Comparison of ENCODE assay signal across 8 mouse cellular contexts in the genomic region with DNA sequence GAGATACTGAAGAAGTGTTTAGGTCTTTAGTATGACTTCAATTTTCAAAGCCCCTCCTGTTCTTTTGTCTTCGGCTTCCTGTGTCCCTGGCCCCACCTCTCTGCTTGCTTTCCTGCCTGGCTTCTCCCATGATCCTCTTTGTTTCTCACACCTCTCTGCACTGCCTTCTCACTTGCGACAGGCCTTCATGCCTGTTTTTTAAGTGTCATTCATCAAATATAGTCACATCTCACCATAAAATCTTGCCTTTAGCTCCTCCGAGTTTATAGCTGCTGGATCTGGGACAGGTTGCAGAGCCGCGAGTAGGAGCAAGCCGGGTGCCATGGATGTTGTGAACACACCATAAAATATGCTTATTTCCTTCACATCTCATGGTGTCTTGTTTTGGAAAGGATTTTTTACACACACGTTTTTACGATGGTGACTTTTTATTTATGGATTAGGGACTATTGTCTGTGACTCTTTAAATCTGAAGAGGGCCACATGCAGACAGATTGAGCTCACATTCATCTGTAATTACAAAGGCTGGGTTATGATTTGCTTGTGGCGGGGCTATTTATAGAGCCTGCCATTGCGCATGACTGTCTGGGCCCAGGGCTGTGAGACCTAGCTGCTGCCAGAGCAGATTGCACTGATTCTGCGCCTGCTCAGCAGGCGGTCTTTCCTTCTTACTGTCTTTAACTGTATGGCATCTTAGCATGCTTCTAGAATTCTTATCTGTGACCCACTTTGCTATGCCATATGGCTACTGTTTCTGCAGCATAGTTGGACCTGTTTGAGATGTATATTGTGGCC. TPM values are rescaled to one million over a fixed set of nuclear protein-coding genes. Genes with fewer than 3 reads are reported as not detected.
A peak's percentile ranks its signal among the peaks of the same experiment; 100 is the strongest.
DNase-seq lines count a peak whose midpoint lies in the region; ATAC-seq lines count a peak whose summit lies in the region.

No protein-coding gene starts in this region.

- H3K4me1 ChIP-seq in neural tube, embryonic 13.5 days (replicated peaks), result no peaks in the 10 kb centered on the region

- ATAC-seq in neural tube, embryonic 13.5 days (ENCODE audit: low read depth), result peak; percentile 40; the same call in 1 of the 2 replicates
- peak; percentile 92 for ATAC-seq in frontal cortex, adult (ENCODE audit: low TSS enrichment)
- no peak for ATAC-seq in megakaryocyte-erythroid progenitor cell, adult 5-6 weeks (replicated peaks; ENCODE audit: low FRiP score, low TSS enrichment, poor library complexity, severe bottlenecking)

- no peaks in the 10 kb centered on the region for H3K9me3 ChIP-seq in neural tube, embryonic 13.5 days

- H3K27ac ChIP-seq in neural tube, embryonic 13.5 days (replicated peaks), result no peak overlapping the region

- no peak overlapping the region for H3K4me3 ChIP-seq in neural tube, embryonic 13.5 days

- DNase-seq in neural tube, embryonic 10.5 days (ENCODE audit: extremely low spot score, low spot score), result no peak
- peak; percentile 57 for DNase-seq in layer of hippocampus, adult 9-10 months (ENCODE audit: low spot score)
- peak; percentile 28 for DNase-seq in retina, postnatal 7 days (ENCODE audit: low read depth, low spot score)
- DNase-seq in T-cell, adult 2 months (ENCODE audit: low spot score), result no peak
- DNase-seq in ovary, postnatal 10 days (ENCODE audit: low spot score), result no peak

- no peaks in the 10 kb centered on the region for H3K27me3 ChIP-seq in neural tube, embryonic 13.5 days

- no peaks in the 10 kb centered on the region for H3K36me3 ChIP-seq in neural tube, embryonic 13.5 days

- WGBS in neural tube, embryonic 13.5 days, result 75% methylated on average over 12 of the region's 12 CpGs

- H3K4me2 ChIP-seq in neural tube, embryonic 13.5 days, result no peak overlapping the region

- no peak overlapping the region for H3K9ac ChIP-seq in neural tube, embryonic 13.5 days

RNA-seq across cellular contexts. Expression of gene Dst, which starts 38.8 kb away (rescaled TPM):
- 41.3 and 44.4 TPM in 2 replicates for polyA plus RNA-seq in neural tube, embryonic 13.5 days (2015; fragmentation: Nextera tagmentation; extraction: Ambion mirVana)
- total RNA-seq in megakaryocyte-erythroid progenitor cell, adult 5-6 weeks (2014; fragmentation: Nextera tagmentation), result 2.1 and 7.9 TPM in 2 replicates
- total RNA-seq in megakaryocyte-erythroid progenitor cell, adult 5-6 weeks (2017), result 4.1 and 9.1 TPM in 2 replicates

RNA-seq across cellular contexts. Expression of gene Bend6, which starts 39.2 kb away (rescaled TPM):
- 20.8 and 21.3 TPM in 2 replicates for polyA plus RNA-seq in neural tube, embryonic 13.5 days (2015; fragmentation: Nextera tagmentation; extraction: Ambion mirVana)
- not detected in 2 replicates for total RNA-seq in megakaryocyte-erythroid progenitor cell, adult 5-6 weeks (2014; fragmentation: Nextera tagmentation)
- not detected in 2 replicates for total RNA-seq in megakaryocyte-erythroid progenitor cell, adult 5-6 weeks (2017)

Comparison
In these comparisons a context has a peak if more than half of its experiments do, and no peak if none do; other contexts are left out.
1. DNase-seq: peak in layer of hippocampus, adult 9-10 months (single experiment) and retina, postnatal 7 days (single experiment); none in neural tube, embryonic 10.5 days (single experiment), T-cell, adult 2 months (single experiment) and ovary, postnatal 10 days (single experiment).